Mouse (Mus musculus): ENCODE data around the gene Hba-a2. TPM values are rescaled to one million over a fixed set of nuclear protein-coding genes. Genes with fewer than 3 reads are reported as not detected.
"Not testable (repeated sequence)": the region's sequence is repeated elsewhere in the genome, so short reads cannot be mapped to it uniquely, and the experiment has no call there.

Hba-a2 gene
- polyA plus RNA-seq (2017; shearing (Covaris generic)): 100 to 1,000 TPM in 1 of 2 experiments, 1 to 10 TPM in 1; 8.9 to 339 TPM

- ATAC-seq: not testable (repeated sequence)
These were observed at the start of gene Hba-a2 for GRCm38 (mm10) chr11:32296203-32296602. TSS of gene Hba-a2 (plus strand) at chr11:32296489.

- no peak for ATAC-seq
These were observed 49.2 kb upstream of the Hba-a2 start for GRCm38 (mm10) chr11:32247068-32247467.

GRCm38 (mm10) chr11:32248350-32248749 lies 47.9 kb upstream of the Hba-a2 start:
- ATAC-seq: no peak

GRCm38 (mm10) chr11:32250880-32251763 lies 45.2 kb upstream of the Hba-a2 start:
- no peak for ATAC-seq

GRCm38 (mm10) chr11:32253121-32253520 lies 43.2 kb upstream of the Hba-a2 start:
- ATAC-seq: no peak

GRCm38 (mm10) chr11:32256146-32256545 lies 40.1 kb upstream of the Hba-a2 start:
- ATAC-seq: no peak

- no peak for ATAC-seq
These were observed 39.7 kb upstream of the Hba-a2 start for GRCm38 (mm10) chr11:32256566-32256965.

- no peak for ATAC-seq
These were observed 33.4 kb upstream of the Hba-a2 start for GRCm38 (mm10) chr11:32262674-32263415.

GRCm38 (mm10) chr11:32265117-32265738 lies 31.1 kb upstream of the Hba-a2 start:
- no peak for ATAC-seq

GRCm38 (mm10) chr11:32266194-32266593 lies 30.1 kb upstream of the Hba-a2 start:
- ATAC-seq: no peak

- no peak for ATAC-seq
These were observed 29.5 kb upstream of the Hba-a2 start for GRCm38 (mm10) chr11:32266776-32267175.

GRCm38 (mm10) chr11:32267188-32267884 lies 29.0 kb upstream of the Hba-a2 start, which contains the start of gene Nprl3:
TSS of gene Nprl3 (minus strand) at chr11:32267707.
- ATAC-seq: peak; percentile 95

- no peak for ATAC-seq
These were observed 28.3 kb upstream of the Hba-a2 start for GRCm38 (mm10) chr11:32267964-32268363.

- no peak for ATAC-seq
These were observed 27.3 kb upstream of the Hba-a2 start for GRCm38 (mm10) chr11:32268952-32269351.

- ATAC-seq: no peak
These were observed 25.1 kb upstream of the Hba-a2 start for GRCm38 (mm10) chr11:32271178-32271577.

- ATAC-seq: no peak
These were observed 19.9 kb upstream of the Hba-a2 start, which contains the start of gene Hba-x for GRCm38 (mm10) chr11:32276347-32276746. TSS of gene Hba-x (plus strand) at chr11:32276400.

GRCm38 (mm10) chr11:32277736-32278457 lies 18.4 kb upstream of the Hba-a2 start:
- no peak for ATAC-seq

GRCm38 (mm10) chr11:32278458-32278957 lies 17.8 kb upstream of the Hba-a2 start:
- ATAC-seq: no peak

GRCm38 (mm10) chr11:32280646-32281045 lies 15.6 kb upstream of the Hba-a2 start:
- no peak for ATAC-seq

- no peak for ATAC-seq
These were observed 14.7 kb upstream of the Hba-a2 start for GRCm38 (mm10) chr11:32281416-32282144.
